Mouse (Mus musculus): Measurements from ENCODE around the gene Polr2i.
"Not testable (repeated sequence)": the region's sequence is repeated elsewhere in the genome, so short reads cannot be mapped to it uniquely, and the experiment has no call there.

Gene Polr2i

DNA sequence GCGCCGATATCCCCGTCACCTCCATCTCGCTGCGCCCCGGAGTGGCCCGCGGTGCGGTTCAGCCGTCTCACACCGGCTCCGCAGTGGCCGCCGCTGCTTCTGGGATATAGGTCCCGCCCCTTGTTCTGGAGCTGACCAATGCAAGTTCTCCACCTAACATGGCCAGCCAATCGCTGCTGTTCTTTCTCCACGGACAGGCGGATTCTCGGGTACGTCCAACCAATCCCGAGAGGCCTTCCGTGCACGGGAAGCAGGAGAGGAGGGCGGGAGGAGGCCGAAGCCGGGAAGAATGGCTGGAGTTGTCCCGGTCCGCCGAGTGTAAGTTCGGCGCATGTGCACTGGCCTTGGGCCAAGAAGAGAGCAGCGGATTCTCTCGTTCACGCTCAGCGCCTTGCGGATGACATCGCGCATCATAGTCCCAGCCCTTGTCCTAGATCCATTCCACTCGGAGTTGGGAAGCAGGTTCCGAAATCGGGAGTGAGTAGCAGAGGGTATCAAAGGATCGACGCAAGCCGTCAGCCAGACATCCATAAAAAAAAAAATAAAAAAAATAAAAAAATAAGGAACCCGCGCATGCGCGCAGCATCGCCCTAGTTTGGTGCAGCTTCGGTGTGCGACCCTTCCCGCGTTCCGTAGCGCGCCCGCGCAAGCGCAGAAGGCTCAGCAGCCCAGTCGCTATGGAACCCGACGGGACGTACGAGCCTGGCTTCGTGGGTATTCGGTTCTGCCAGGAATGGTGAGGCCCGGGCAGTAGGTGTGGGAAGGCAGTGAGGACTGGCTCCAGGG, at the start of gene Polr2i, which contains the start of gene Tbcb:
Polr2i (plus strand) TSS at position 280 of the 786 bp plus-strand sequence.
Tbcb (minus strand) TSS at position 604 of the 786 bp plus-strand sequence.
- peak; percentile 91 to 95 for DNase-seq

DNA sequence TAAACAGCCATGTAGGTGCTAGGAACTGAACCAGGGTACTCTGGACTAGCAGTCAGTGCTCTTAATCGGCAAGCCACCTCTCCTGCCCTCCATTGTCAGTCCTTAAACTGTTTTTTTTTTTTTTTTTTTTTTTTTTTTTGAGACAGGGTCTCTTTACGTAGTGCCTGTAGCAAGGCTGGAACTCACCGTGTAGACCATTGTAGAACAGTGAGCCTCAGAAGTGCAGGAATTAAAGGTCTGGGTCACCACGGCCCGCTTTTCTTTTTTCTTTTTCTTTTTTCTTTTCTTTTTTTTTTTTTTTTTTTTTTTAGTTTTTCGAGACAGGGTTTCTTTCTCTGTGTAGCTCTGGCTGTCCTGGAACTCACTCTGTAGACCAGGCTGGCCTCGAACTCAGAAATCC, 48.6 kb upstream of the Polr2i start:
- not testable (repeated sequence) for DNase-seq

DNA sequence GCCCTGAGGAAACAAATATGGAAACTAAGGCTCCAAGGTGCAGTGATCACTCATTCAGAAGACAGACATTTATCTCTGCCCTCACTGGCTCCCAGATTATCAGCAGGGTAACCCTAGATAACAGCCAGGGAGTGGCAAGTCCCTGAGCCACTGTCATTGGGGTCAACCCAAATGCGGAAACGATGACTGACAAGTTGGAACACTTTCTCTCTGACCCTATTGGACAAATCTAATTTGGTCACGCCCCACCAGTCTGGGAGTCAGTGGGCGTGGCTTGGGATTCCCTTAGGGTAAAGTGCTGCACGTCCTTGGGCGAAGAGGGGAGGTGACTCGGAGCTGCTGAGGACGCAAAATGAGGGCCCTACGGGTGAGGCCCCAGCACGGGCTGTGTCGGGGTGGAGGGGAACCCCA, 47.9 kb upstream of the Polr2i start, which contains the start of gene Cox7a1:
Cox7a1 (plus strand) TSS at position 266 of the 411 bp plus-strand sequence.
- DNase-seq, result peak; percentile 78 to 81

DNA sequence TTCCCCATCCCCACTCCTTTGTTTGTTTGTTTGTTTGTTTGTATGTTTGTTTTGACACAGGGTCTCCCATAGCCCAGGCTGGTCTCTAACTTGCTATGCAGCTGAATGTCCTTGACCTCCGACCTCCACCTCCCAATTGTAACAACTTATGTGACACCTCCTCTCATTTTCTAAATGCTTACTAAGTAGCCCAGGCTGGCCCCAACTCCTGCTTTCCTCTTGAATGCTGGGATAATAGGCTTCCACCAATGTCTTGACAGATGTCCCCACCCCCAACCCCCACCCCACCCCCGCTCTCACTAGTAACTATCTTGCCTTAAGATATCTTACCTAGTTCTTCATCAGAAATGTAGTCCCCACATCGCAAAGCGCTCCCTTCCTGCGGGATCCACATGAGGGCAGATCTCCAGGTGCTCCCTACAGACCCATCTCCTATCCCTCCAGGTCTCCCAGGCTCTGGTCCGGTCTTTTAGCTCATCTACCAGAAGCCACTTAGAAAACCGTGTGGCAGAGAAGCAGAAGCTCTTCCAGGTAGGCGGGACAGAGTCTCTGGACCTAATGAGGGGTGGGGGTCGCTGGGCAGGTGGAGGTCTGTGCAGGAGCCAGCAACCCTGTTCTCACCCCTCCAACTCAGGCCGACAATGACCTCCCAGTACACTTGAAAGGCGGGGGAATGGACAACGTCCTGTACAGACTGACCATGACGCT, 47.0 kb upstream of the Polr2i start:
- no peak for DNase-seq

DNA sequence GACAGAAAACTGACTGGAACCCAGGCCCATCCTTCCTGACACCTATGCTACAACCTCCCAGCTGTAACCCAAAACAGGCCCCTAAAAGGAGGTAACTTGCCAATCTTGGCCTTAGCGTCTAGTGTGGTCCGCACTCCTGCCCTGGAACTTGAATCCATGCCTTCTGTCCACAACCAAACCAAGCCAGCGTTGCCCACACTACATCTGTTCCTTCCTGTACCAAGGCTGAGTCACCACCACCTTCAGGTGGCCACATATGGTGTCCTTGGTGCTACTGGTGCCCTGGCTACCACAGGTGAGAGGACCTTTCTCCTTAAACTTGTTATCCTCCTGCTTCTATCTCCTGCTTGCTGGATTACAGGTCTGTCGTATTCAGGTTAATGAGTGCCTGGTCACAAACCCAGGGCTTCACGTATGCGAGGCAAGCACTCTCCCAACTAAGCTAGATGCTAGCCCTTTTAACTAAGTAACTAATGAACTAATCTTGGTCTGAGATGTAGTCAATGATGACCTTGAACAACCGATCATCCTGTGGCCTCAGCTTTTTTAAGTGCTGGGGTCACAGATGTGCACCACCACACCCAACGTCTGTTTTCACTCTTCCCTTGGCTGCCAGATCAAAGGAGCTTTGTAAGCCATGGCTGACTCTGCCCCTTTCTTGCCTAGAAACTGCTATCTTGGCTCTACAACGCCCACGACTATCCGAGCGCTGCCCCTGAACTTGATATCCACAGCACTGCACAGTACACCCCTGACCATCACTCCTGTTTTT, 43.2 kb upstream of the Polr2i start:
- DNase-seq, result no peak

DNA sequence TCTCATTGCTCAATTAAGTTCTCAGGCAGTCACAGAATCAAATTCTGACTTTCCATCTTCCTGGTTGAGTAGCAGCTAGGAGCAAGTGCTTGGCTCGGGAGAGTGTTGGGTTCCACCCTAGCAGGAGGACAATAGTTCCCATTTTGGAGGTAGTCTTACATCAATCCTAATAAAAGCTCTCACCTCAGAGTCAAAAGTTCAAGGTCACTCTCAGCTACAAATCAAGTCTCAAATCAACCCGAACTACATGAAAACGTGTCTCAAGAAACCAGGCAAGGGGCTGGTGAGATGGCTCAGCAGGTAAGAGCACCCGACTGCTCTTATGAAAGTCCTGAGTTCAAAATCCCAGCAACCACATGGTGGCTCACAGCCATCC, 42.6 kb upstream of the Polr2i start:
- no peak for DNase-seq

DNA sequence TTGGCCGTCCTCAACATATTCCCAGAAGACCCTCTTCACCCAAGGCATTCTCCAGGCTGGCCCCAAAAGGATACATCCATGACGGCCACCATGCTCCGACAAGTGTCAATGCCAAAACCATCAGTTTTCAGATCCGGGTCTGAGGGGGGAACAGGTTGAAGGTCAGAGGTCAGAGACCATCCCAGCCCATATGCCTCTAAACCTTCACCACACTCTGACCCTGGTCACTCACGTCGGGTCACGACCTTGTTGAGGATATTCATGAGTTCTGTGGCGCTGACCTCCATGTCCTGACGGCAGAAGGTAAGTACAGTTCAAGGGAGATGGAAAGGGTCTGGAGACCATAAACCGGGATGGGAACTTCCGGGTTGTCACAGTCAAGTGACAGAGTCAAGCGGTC, 39.7 kb upstream of the Polr2i start:
- no peak for DNase-seq

DNA sequence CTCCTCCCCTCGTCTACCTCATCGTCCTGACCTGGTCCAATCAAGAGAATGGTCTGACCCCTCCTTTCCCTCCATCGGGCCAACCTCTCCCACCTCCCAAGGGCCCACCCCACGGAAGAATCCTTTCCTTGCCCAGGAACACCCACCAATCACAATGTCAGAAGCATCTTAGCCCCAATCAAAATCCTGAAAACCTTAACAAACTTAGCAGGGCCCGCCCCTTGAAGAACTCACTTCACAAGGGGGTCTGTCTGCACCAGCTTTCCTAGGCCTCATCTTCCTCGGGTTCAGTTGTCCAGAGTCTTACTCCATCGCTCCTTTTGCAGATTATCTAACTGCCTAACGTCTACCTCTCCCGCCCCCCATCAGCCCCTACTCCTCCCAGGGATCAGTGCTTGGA, 38.7 kb upstream of the Polr2i start:
- DNase-seq, result no peak

DNA sequence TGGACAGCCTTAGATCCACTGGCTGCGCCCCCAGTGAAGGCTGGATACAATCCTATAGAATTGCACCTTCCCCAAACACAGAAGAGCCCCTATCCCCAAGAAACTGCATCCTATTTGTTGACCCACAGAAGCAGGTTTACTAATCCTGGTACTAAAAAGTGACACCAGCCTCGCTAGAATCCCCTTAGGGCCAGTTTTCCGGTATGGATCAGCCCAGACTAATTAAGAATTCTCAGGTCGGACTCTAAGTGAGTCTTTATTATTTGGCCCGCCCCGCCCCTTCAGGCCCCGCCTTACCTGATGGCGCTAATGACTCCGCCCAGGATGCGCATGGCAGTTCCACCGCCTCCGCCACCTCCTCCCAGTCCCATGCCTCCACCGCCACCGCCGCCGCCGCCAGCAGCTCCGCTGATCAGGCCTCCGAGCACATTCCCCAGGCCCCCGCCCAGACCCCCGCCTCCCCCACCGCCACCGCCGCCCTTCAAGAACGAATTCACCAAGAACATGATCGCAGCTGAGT, 38.1 kb upstream of the Polr2i start:
- peak; percentile 73 to 82 for DNase-seq

DNA sequence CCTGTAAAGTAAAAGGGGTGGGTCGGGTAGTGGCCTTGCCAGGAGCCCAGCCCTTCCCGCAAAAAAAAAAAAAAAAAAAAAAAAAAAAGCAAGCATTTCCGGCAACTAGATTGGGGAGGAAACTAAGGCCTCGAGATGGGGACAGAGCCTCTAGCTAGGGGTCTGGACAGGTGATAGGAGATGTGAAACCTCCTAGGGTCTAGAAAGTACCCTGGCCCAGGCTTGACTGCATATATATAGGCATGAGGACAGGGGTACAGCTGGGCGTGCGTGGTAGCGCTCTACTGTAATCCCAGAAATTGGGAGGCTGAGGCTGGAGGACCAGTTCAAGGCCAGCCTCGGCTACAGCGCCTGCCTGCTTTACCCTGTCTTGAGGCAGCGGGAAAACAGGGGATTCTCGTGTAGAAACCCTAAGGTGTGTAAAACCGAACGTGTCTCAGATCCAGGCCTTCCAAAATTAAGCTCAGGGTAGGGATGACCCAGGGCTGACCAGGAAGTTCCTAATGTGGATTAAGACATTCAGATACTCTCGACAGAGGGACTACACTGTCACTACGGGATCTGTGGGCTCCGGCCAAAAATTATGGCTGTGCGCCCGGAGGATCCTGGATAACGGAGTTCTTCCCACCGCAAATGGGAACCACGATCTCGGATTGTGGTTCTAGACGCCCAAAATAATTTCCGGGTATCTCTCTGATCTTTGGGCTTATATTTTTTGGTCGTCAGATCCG, 37.5 kb upstream of the Polr2i start:
- peak in 1 of 2 experiments; percentile 28 for DNase-seq

DNA sequence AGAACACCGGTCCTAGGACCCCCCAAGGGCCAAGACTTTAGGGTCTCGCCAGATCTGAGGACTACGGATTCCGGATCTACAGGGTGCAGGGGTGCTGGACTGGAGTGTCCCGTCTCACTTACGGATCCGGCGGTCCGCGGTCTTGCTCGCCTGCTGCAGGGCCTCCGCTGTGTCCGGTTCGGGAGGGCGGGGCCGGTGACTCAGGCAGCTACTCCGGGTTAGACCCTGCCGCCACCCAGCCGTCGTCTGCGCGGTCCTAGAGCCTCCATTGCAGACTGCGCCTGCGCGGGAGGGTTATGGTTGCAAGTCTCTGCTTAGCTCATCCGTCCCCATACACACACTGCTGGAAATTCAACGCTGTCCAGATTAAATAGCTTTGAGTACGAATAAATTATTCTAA, 36.9 kb upstream of the Polr2i start:
- peak; percentile 91 to 94 for DNase-seq

DNA sequence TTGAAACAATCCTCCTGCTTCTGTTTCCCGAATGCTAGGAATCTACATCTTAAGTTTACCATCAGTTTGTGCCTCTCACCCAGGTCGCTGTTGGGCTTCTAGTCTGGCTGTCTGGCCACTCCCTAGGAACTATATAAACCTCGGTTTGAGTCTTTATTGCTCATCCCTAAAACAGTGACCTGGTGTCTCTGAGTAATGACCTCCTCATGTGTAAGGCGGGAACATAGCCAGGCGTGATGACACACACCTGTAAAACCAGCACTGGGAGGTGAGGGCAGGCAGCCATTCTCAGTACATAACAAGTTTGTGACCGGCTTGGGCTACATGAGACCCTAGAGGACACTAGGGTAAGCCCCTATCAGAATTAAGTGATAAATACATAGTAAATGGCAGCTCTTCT, 36.3 kb upstream of the Polr2i start:
- DNase-seq, result no peak

DNA sequence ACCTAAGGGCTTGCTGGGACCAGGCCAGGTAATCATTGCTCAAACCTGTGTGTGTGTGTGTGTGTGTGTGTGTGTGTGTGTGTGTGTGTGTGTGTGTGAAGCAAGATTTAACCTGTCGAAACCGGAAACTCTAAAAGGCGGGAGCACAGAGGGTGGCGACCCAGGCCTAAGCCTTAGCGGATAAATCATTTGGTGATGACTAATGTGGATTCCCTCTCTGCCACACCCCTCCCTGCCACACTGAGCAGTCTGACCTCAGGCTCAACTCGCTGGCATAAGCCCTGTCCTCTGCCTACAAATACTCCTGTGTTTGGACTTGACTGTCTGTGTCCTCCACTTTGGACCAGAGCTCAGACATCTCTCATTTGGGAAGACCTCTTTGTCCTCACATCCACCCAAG, 35.6 kb upstream of the Polr2i start:
- no peak for DNase-seq

DNA sequence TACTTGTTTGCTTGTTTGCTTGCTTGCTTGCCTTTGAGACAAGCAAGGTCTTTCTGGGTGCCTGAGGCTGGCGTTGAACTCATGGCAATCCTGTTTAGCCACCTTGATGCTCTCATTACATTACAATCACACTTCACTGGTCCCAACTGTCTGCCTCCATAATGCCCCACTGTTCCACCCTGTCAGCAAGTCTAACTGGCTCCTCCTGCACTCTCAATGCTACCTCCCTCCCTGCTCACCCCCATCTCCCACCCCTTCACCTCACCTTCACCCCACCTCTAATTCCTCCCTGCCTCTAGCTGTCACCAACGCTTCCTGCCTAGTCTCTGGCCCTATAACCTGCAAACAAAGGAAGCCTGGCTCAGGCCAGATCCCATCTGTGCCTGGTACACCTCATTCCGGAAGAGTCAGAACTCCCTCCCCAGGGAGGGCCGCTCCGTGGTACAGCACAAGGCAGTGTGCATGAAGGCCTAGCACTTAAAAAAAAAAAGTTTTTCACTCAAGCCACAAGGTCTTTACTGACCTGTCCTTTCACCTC, 34.1 kb upstream of the Polr2i start:
- no peak for DNase-seq

DNA sequence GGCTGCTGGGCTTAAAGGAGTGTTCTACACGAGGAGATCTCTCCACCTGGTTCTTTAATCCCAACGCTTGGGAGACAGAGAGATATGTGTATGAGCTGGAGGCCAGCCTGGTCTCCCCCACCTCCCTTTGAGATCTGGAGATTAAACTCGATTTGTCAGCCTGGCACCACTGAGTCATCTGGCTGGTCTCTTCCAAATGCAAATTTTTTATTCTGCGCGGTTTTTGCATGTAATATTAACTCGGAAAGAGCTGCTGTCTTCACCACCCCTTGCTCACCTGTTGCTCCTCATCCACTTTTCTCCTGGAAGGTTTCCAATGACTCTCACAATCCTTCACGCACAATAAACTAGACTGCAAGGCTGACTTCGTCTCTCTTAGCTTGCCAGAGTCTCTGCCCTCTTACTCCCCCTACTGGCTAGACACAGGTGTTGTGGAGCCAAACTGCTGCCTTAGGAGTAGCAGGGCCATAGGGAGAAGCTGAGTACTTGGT, 33.2 kb upstream of the Polr2i start, which contains the start of gene Capns1:
Capns1 (minus strand) TSS at position 331 of the 491 bp plus-strand sequence.
- peak in 1 of 2 experiments; percentile 44 for DNase-seq

DNA sequence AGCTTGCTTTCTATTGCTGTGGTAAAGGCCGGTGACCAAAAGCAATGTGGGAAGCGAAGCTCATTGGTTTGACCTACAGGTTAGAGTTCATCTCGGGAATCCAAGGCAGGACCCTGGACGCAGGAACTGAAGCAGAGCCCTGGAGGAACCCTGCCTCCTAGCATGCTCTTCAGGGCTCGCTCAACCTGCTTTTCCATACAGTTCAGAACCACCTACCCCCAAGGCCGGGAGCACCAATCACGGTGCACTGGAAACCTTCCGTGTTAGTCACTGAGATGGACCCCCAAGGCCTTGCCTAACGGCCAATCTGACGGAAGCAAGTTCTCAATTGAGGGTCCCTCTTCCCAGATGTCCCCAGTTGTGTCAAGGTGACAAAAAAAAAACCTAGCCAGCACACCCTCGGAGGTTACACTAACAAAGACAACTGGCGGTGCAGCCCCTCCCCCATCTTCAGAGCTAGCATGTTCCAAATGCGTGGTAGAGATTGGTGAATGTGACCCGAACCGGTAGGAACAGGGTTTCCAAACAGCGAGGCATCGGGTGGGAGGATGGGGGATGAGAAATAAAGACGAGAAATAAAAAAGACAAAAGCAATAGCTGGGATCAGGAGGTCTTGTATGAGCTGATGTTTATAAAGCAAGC, 32.1 kb upstream of the Polr2i start:
- no peak for DNase-seq

DNA sequence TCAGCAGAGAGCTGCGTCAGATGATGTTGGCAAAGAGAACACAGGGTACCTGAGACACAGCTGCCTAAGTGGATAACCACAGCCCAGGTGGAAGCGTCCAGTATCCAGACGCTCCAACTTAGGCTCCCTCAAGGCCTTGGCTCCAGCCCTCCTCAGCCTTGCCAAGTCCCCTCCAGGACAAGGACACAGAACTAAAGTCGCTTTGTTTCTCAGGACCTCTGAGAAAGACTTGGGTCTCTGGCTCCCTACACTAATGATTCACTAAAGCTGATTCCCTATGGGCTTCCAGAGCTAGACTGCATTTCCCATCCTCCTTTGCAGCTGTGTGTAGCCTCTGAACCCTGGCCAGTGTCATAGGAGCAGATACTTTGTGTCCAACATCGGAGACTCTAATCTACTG, 31.5 kb upstream of the Polr2i start:
- no peak for DNase-seq

DNA sequence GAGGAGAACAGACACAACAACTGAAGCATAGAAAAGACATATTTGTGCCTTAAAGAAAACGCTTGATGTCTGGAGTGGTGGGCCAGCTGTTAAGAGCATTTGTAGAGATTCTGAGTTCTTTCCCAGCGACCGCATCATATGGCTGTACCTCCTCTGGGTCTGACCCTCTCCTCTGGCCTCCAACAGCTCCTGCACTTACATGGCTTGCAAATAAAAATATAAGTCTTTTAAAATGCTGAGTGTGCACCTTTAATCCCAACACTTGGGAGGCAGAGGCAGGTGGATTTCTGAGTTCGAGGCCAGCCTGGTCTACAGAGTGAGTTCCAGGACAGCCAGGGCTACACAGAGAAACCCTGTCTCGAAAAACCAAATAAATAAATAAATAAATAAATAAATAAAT, 31.1 kb upstream of the Polr2i start:
- not testable (repeated sequence) for DNase-seq

DNA sequence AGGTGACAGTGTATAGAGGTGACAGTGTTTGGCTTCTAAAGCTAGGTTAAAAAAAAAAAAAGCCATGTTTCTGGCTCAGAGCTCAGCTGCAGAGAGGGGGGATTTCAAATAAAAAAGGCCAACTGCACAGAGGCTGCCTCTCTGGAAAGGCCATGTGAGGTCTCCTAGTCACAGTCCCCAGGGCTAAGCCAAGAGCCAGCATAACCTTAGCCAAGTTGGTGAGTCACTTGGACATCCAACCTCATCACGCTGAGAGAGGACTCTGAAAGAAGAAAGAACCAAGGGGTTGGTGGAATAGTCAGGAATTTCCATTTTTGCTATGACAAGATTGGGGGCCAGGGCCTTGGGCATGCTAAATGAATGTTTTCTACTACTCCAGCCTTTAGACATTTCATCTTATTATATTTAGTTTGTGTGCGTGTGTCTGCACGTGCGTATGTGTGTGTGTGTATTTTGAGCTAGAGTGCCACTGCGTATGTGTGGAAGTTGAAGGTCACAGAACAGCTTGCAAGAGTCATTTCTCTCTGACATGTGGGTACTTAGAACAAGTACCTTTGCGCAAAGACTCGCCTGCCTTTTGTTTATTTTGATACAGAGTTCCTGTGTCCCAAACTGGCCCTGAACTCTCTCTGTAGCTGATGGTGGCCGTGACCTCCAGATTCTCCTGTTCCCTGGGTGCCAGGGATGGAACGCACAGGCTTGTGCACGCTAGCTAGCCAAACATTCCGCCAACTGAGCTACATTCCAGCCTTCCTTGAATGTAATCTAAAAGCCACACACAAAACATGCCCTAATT, 28.7 kb upstream of the Polr2i start:
- DNase-seq, result no peak

DNA sequence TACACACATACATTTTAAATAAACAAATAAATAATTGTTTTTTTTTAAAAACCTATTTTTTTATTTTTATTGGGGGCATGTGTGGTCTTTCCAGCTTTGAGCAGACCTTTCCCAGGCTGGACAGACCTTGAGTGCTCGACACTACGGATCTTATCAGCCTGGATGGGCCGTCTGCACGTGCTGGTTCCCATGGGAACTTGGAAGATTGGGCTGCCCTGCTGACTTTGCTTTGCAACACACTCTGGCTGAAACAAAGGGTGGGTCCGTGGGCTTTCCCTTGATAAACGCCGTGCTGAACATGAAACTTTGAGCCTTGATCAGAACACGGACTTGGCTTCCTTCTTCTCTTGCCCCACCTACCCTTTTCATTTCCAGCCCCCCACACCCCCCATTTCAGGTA, 27.4 kb upstream of the Polr2i start:
- DNase-seq, result no peak

Data from spleen, adult 18-20 months (tissue).